ENCODE assay signal across 26 mouse cellular contexts in the genomic region with DNA sequence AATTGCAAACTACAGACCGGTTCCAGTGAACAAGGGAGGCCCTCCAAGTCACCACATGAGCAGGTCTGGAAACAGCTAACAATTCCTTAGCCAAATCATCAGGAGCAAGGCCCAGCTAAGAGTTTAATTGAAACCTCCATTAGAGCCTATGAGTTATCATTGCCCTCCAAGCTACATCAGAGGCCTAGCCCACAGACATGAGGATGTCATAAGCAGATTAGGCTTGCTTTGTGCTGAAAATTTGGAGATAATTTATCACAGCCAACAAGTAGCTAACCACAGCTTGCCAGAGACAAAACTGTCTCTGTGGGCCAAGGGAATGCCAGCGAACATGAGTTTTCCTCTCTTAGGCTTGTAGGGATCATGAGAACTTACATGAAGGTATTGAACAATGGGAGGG.
DNase-seq lines count a peak whose midpoint lies in the region; ATAC-seq and TF ChIP-seq lines count a peak whose summit lies in the region.
"Had no signal": no experiment of that assay in that cellular context is flagged by ENCODE, and none has a peak within 500 bp of the region (broad histone marks: within the 10 kb centered on the region; RNA-seq: fewer than 3 reads in every experiment).

No protein-coding gene starts in this region.

- H3K9me3 ChIP-seq in liver, embryonic 12.5 days (replicated peaks) = no peaks in the 10 kb centered on the region
- H3K9me3 ChIP-seq in liver, embryonic 14.5 days (ENCODE audit: control insufficient read depth, low read length) = no peaks in the 10 kb centered on the region
- H3K9me3 ChIP-seq in liver, postnatal 0 days (ENCODE audit: low read length) = no peaks in the 10 kb centered on the region
- H3K9me3 ChIP-seq: embryonic facial prominence, embryonic 12.5 days; embryonic facial prominence, embryonic 15.5 days; heart, embryonic 12.5 days; heart, embryonic 15.5 days; hindbrain, embryonic 10.5 days; hindbrain, embryonic 13.5 days had no signal

- no peaks in the 10 kb centered on the region for H3K27me3 ChIP-seq in liver, embryonic 12.5 days (replicated peaks)
- H3K27me3 ChIP-seq in liver, embryonic 14.5 days (ENCODE audit: control insufficient read depth, insufficient read depth, low read length) = no peaks in the 10 kb centered on the region
- H3K27me3 ChIP-seq in liver, postnatal 0 days (ENCODE audit: insufficient read depth, low read length) = no peaks in the 10 kb centered on the region
- H3K27me3 ChIP-seq: embryonic facial prominence, embryonic 12.5 days; embryonic facial prominence, embryonic 15.5 days; heart, embryonic 12.5 days; heart, embryonic 15.5 days; hindbrain, embryonic 13.5 days had no signal

- no peak overlapping the region for H3K4me2 ChIP-seq in liver, embryonic 12.5 days
- peak overlapping the region; percentile 11 for H3K4me2 ChIP-seq in liver, embryonic 14.5 days (ENCODE audit: low read depth)
- H3K4me2 ChIP-seq in liver, postnatal 0 days (ENCODE audit: low read depth, low read length) = no peak overlapping the region
- H3K4me2 ChIP-seq: embryonic facial prominence, embryonic 12.5 days; embryonic facial prominence, embryonic 15.5 days; heart, embryonic 12.5 days; heart, embryonic 15.5 days; hindbrain, embryonic 13.5 days had no signal

- no peak overlapping the region for H3K27ac ChIP-seq in liver, embryonic 12.5 days
- H3K27ac ChIP-seq in liver, embryonic 14.5 days = no peak overlapping the region
- no peak overlapping the region for H3K27ac ChIP-seq in liver, postnatal 0 days (ENCODE audit: low read depth)
- H3K27ac ChIP-seq: embryonic facial prominence, embryonic 12.5 days; embryonic facial prominence, embryonic 15.5 days; gastrocnemius, adult 2 months; heart, embryonic 15.5 days; hindbrain, embryonic 10.5 days; hindbrain, embryonic 13.5 days had no signal

- WGBS in liver, embryonic 12.5 days (ENCODE audit: insufficient replicate concordance) = 48% methylated on average over 2 of the region's 2 CpGs
- WGBS in liver, embryonic 14.5 days (ENCODE audit: insufficient replicate concordance) = 35% methylated on average over 2 of the region's 2 CpGs
- WGBS in liver, postnatal 0 days (ENCODE audit: insufficient replicate concordance) = 52% methylated on average over 2 of the region's 2 CpGs

- no peak overlapping the region for H3K9ac ChIP-seq in liver, embryonic 12.5 days
- H3K9ac ChIP-seq in liver, embryonic 14.5 days (replicated peaks) = no peak overlapping the region
- H3K9ac ChIP-seq in liver, postnatal 0 days (replicated peaks) = no peak overlapping the region
- H3K9ac ChIP-seq: embryonic facial prominence, embryonic 12.5 days; embryonic facial prominence, embryonic 15.5 days; forebrain, postnatal 0 days; heart, embryonic 12.5 days; heart, embryonic 15.5 days; hindbrain, embryonic 13.5 days had no signal

- no peak for TF ChIP-seq CTCF in liver, embryonic 14.5 days (IDR thresholded peaks at IDR 0.05; ENCODE audit: low read depth)
- no peak for TF ChIP-seq CTCF in liver, postnatal 0 days (IDR thresholded peaks at IDR 0.05; ENCODE audit: low read depth)

- DNase-seq in liver, embryonic 14.5 days (ENCODE audit: low read depth in 3 of 3, low spot score in 3 of 3) = no peak
- DNase-seq in liver, postnatal 0 days = no peak
- DNase-seq in adrenal gland, postnatal 14 days = no peak
- no peak for DNase-seq in testis, postnatal 14 days (ENCODE audit: low spot score)
- DNase-seq: adrenal gland, adult 2 months; adrenal gland, postnatal 25 days; cerebellum, adult 11-12 months; cerebellum, adult 8-10 months; cerebellum, postnatal 14 days; forebrain, postnatal 0 days; gastrocnemius, adult 2 months; gastrocnemius, postnatal 14 days; heart, adult 11 months; heart, postnatal 10 days; heart, postnatal 36 days had no signal

- H3K4me1 ChIP-seq in liver, embryonic 12.5 days = peaks cover 25% of the 10 kb centered on the region
- peaks cover 11 to 12% of the 10 kb centered on the region in 2 experiments for H3K4me1 ChIP-seq in liver, embryonic 14.5 days (replicated peaks; ENCODE audit: control insufficient read depth in 2 of 2, insufficient read depth in 2 of 2, low read length in 1 of 2)
- H3K4me1 ChIP-seq in liver, postnatal 0 days (ENCODE audit: insufficient read depth) = no peaks in the 10 kb centered on the region
- H3K4me1 ChIP-seq: embryonic facial prominence, embryonic 12.5 days; embryonic facial prominence, embryonic 15.5 days; heart, embryonic 12.5 days; heart, embryonic 15.5 days; hindbrain, embryonic 10.5 days; hindbrain, embryonic 13.5 days had no signal

- peak; percentile 81 for ATAC-seq in liver, embryonic 12.5 days
- peak; percentile 73 for ATAC-seq in liver, embryonic 14.5 days (ENCODE audit: insufficient read depth)
- no peak for ATAC-seq in liver, postnatal 0 days
- no peak for ATAC-seq in erythroid progenitor cell, adult 5-6 weeks (replicated peaks; ENCODE audit: low FRiP score, poor library complexity, severe bottlenecking)
- ATAC-seq: CD4-positive, CD25-positive, alpha-beta regulatory T cell, adult 4 months; forebrain, embryonic 14.5 days; forebrain, postnatal 0 days; hindbrain, embryonic 16.5 days had no signal

- peak; percentile 76 for TF ChIP-seq EP300 in liver, embryonic 14.5 days (IDR thresholded peaks at IDR 0.05; ENCODE audit: low read depth)
- TF ChIP-seq EP300 in liver, postnatal 0 days (IDR thresholded peaks at IDR 0.05; ENCODE audit: low read depth) = peak; percentile 59; the same call in 1 of the 2 replicates

- H3K4me3 ChIP-seq in liver, embryonic 12.5 days = no peak overlapping the region
- no peak overlapping the region for H3K4me3 ChIP-seq in liver, embryonic 14.5 days (ENCODE audit: insufficient read depth in 1 of 2, low read depth in 2 of 2, low read length in 2 of 2)
- no peak overlapping the region for H3K4me3 ChIP-seq in liver, postnatal 0 days (ENCODE audit: low read depth, low read length)
- H3K4me3 ChIP-seq: embryonic facial prominence, embryonic 12.5 days; embryonic facial prominence, embryonic 15.5 days; gastrocnemius, adult 2 months; heart, embryonic 12.5 days; heart, embryonic 15.5 days; hindbrain, embryonic 10.5 days; hindbrain, embryonic 13.5 days had no signal

- no peaks in the 10 kb centered on the region for H3K36me3 ChIP-seq in liver, embryonic 12.5 days
- H3K36me3 ChIP-seq in liver, embryonic 14.5 days (replicated peaks; ENCODE audit: control insufficient read depth, insufficient read depth, low read depth) = no peaks in the 10 kb centered on the region
- H3K36me3 ChIP-seq in liver, postnatal 0 days (replicated peaks; ENCODE audit: insufficient read depth, low read length) = no peaks in the 10 kb centered on the region
- H3K36me3 ChIP-seq: embryonic facial prominence, embryonic 12.5 days; embryonic facial prominence, embryonic 15.5 days; heart, embryonic 12.5 days; heart, embryonic 15.5 days; hindbrain, embryonic 10.5 days had no signal

Comparison
In these comparisons a context has a peak if more than half of its experiments do, and no peak if none do; other contexts are left out.
1. ATAC-seq: peak in liver, embryonic 12.5 days (single experiment) and liver, embryonic 14.5 days (single experiment); none in liver, postnatal 0 days (single experiment) and erythroid progenitor cell, adult 5-6 weeks (single experiment).